Mouse (Mus musculus): ENCODE results near the gene Tsga13. TPM values are rescaled to one million over a fixed set of nuclear protein-coding genes. Genes with fewer than 3 reads are reported as not detected.

The Tsga13 gene
- polyA plus RNA-seq (2012; ENCODE audit: insufficient read depth, insufficient read length, low replicate concordance, missing spikeins) = not detected in 2 replicates

GRCm38 (mm10) chr6:30915473-30915872, at the start of gene Tsga13:
Gene Tsga13 (minus strand): TSS chr6:30915573.
- Histone ChIP-seq H3K27ac (ENCODE audit: insufficient read depth, low read depth, low read length) (no peak within 1 kb of the TSS), H3K4me3 (ENCODE audit: insufficient read depth, low read depth, low read length) (no peak within 1 kb of the TSS), H3K4me1 (ENCODE audit: control insufficient read depth, insufficient read depth, low read length) (no peaks in the 10 kb centered on the region)
- no peak for TF ChIP-seq CTCF (IDR thresholded peaks at IDR 0.05; ENCODE audit: insufficient read depth, low read depth, low read length)
- TF ChIP-seq POLR2A (IDR thresholded peaks at IDR 0.05; ENCODE audit: insufficient read depth, low read depth, low read length) = no peak
- 90% methylated on average over 2 of the region's 2 CpGs for WGBS

GRCm38 (mm10) chr6:30958736-30959540, 43.6 kb upstream of the Tsga13 start, which contains the start of gene Klf14:
Gene Klf14 (minus strand): TSS chr6:30959078.
- WGBS = 1% methylated on average over 75 of the region's 75 CpGs
- peak within 1 kb of the TSS; percentile 37 for H3K4me3 ChIP-seq (ENCODE audit: insufficient read depth, low read depth, low read length)
- H3K4me1 ChIP-seq (ENCODE audit: control insufficient read depth, insufficient read depth, low read length) = no peaks in the 10 kb centered on the region
- TF ChIP-seq CTCF (IDR thresholded peaks at IDR 0.05; ENCODE audit: insufficient read depth, low read depth, low read length) (no peak), POLR2A (IDR thresholded peaks at IDR 0.05; ENCODE audit: insufficient read depth, low read depth, low read length) (no peak)
- H3K27ac ChIP-seq (ENCODE audit: insufficient read depth, low read depth, low read length) = no peak within 1 kb of the TSS

DNA sequence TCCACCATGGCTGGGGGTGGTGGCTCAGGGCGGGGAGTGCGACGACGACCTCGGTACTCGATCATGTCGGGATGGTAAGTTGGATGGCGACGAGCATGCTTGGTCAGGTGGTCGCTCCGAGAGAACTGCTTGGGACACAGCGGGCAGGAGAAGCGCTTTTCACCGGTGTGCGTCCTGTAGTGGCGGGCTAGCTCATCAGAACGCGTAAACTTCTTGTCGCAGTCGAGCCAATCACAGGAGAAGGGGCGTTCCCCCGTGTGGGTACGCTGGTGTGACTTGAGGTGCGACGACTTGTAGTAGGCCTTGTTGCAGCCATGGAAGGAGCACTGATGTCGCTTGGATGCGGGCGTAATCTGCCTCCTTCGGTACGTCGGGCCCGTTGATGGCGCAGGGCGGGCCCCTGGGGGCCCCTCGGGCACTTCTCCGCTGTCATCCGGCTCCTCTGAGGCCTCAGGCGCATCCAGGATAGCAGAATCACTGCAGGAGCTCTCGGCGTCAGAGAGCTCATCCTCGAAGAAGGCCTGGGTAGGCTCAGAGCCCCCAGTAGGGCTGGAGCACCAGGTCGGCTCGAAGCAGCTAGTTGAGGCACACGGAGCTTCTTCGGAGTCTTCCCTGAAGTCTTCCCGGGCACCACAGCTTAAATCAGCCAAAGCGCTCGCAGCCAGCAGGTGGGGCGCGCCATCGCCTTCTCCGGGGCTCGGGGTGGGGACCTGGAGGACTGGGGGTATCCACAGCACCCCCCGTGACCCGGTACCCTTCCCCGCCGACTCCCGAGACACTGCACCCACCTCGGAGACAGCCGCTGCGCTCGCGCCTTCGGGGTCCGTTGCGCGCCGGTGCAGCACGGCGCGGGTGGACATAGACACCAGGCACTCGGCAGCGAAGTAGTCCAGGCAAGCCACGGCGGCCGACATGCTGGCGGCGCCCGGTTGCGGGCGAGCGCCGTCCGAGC, 42.7 kb upstream of the Tsga13 start:
- 4% methylated on average over 84 of the region's 84 CpGs for WGBS
- Histone ChIP-seq H3K4me1 (ENCODE audit: control insufficient read depth, insufficient read depth, low read length) (no peaks in the 10 kb centered on the region), H3K4me3 (ENCODE audit: insufficient read depth, low read depth, low read length) (peak overlapping the region; percentile 37), H3K27ac (ENCODE audit: insufficient read depth, low read depth, low read length) (no peak overlapping the region)
- no peak for TF ChIP-seq POLR2A (IDR thresholded peaks at IDR 0.05; ENCODE audit: insufficient read depth, low read depth, low read length)
- no peak for TF ChIP-seq CTCF (IDR thresholded peaks at IDR 0.05; ENCODE audit: insufficient read depth, low read depth, low read length)

DNA sequence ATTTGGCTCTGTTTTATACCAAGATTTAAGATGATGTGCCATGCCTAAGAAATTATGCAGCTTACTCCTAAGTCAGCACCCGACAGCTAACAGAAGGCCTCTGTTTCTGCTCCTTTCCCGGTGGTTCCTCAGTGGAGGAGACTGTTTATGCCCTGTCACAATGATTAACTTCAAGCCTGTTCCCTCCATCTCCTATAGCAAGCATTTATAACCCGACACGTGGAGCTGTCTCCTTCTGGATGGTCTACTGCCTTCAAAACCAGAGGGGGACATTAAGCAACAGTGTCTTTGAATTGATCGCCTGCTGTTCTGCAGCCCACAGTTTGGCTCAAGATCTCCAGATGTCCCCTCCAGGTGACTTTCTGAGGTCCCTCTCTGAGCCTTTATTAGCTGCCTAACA, 23.9 kb upstream of the Tsga13 start:
- Histone ChIP-seq H3K27ac (ENCODE audit: insufficient read depth, low read depth, low read length) (no peak overlapping the region), H3K4me3 (ENCODE audit: insufficient read depth, low read depth, low read length) (no peak overlapping the region), H3K4me1 (ENCODE audit: control insufficient read depth, insufficient read depth, low read length) (no peaks in the 10 kb centered on the region)
- TF ChIP-seq CTCF (IDR thresholded peaks at IDR 0.05; ENCODE audit: insufficient read depth, low read depth, low read length) (no peak), POLR2A (IDR thresholded peaks at IDR 0.05; ENCODE audit: insufficient read depth, low read depth, low read length) (no peak)
- WGBS = 81% methylated on average over 5 of the region's 5 CpGs

GRCm38 (mm10) chr6:30922821-30923220, 7.4 kb upstream of the Tsga13 start:
- H3K27ac ChIP-seq (ENCODE audit: insufficient read depth, low read depth, low read length) = no peak overlapping the region
- no peak overlapping the region for H3K4me3 ChIP-seq (ENCODE audit: insufficient read depth, low read depth, low read length)
- 52% methylated on average over 2 of the region's 2 CpGs for WGBS
- H3K4me1 ChIP-seq (ENCODE audit: control insufficient read depth, insufficient read depth, low read length) = peaks cover 5% of the 10 kb centered on the region; the same call in 1 of the 2 replicates
- TF ChIP-seq CTCF (IDR thresholded peaks at IDR 0.05; ENCODE audit: insufficient read depth, low read depth, low read length) = no peak
- no peak for TF ChIP-seq POLR2A (IDR thresholded peaks at IDR 0.05; ENCODE audit: insufficient read depth, low read depth, low read length)

- WGBS = 66% methylated on average over 10 of the region's 11 CpGs
- H3K4me1 ChIP-seq (ENCODE audit: control insufficient read depth, insufficient read depth, low read length) = peaks cover 5% of the 10 kb centered on the region; the same call in 1 of the 2 replicates
- TF ChIP-seq CTCF (IDR thresholded peaks at IDR 0.05; ENCODE audit: insufficient read depth, low read depth, low read length) = no peak
- no peak for TF ChIP-seq POLR2A (IDR thresholded peaks at IDR 0.05; ENCODE audit: insufficient read depth, low read depth, low read length)
- H3K4me3 ChIP-seq (ENCODE audit: insufficient read depth, low read depth, low read length) = no peak overlapping the region
- no peak overlapping the region for H3K27ac ChIP-seq (ENCODE audit: insufficient read depth, low read depth, low read length)
These were observed 6.5 kb upstream of the Tsga13 start for GRCm38 (mm10) chr6:30921826-30922225.

DNA sequence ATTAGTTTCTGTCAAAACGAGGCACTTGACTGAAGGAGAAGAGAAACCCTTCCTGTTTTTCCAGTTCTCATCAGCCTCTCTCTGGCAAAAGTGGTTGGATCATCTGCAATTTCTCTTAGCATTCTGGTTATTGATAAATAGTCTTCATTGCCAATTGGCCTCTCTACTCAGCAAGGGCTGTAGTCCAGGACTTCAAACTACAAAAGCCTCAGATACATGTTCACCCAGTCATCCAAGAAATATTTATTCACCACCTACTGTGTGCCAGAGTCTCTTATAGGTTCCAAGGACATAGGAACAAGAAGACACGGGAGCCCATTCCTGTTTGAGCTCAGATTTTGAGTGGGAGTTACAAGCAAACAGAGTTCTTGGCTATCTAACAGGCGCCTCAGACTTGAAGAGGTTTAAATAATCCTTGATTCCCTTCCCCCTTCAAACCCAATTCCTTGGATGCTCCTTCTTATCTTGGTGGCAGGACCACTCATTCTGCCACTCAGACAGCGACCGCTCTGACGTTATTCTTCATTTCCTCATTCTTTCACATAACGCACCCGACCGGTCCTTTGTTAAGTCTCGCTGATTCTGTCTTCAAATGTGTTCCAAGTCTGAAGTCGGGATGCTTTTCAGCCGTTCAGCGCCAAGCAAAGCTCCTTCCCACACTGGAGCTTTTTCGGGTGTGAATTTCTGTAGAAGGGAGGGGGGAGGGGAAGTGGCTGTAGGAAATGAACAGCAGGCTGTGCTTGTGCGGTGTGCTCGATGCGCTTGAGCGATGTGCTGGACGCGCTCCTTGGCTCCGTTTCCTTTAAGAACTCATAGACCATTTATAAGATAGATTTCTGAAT, 5.7 kb upstream of the Tsga13 start:
- Histone ChIP-seq H3K4me3 (ENCODE audit: insufficient read depth, low read depth, low read length) (peak overlapping the region; percentile 46), H3K4me1 (ENCODE audit: control insufficient read depth, insufficient read depth, low read length) (peaks cover 5% of the 10 kb centered on the region; the same call in 1 of the 2 replicates), H3K27ac (ENCODE audit: insufficient read depth, low read depth, low read length) (no peak overlapping the region)
- WGBS = 9% methylated on average over 21 of the region's 21 CpGs
- TF ChIP-seq CTCF (IDR thresholded peaks at IDR 0.05; ENCODE audit: insufficient read depth, low read depth, low read length) (no peak), POLR2A (IDR thresholded peaks at IDR 0.05; ENCODE audit: insufficient read depth, low read depth, low read length) (no peak)

DNA sequence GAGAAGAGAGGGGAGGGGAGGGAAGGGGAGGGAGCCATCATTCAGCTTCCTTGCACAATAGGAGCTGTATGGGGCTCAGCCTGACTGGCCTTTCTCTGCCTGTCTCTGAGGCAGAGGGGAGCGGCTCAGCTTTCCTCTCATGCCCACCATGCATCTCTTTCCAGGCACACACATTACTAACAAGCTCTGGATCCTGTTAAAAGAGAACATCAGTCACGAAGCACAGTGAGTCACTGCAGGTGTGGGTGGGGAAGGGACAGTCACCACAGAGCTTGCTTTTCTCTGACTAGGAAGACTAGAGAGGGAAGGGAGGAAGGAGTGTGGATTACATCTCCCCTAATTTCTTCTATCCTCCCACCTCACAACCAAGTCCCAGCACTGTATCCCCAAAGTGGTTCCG, 7.4 kb downstream of the Tsga13 start:
- Histone ChIP-seq H3K4me1 (ENCODE audit: control insufficient read depth, insufficient read depth, low read length) (peaks cover 4% of the 10 kb centered on the region; the same call in 1 of the 2 replicates), H3K4me3 (ENCODE audit: insufficient read depth, low read depth, low read length) (no peak overlapping the region), H3K27ac (ENCODE audit: insufficient read depth, low read depth, low read length) (no peak overlapping the region)
- TF ChIP-seq POLR2A (IDR thresholded peaks at IDR 0.05; ENCODE audit: insufficient read depth, low read depth, low read length) (no peak), CTCF (IDR thresholded peaks at IDR 0.05; ENCODE audit: insufficient read depth, low read depth, low read length) (no peak)
- 30% methylated on average over 3 of the region's 3 CpGs for WGBS
